Mouse (Mus musculus) gastrocnemius, adult 2 months (tissue): ENCODE data around the gene Olfr1417. TPM values are rescaled to one million over a fixed set of nuclear protein-coding genes. Genes with fewer than 3 reads are reported as not detected.
"Not testable (repeated sequence)": the region's sequence is repeated elsewhere in the genome, so short reads cannot be mapped to it uniquely, and the experiment has no call there.

Experiments
- DNase-seq: peaks from one replicate; pipeline ENCODE4 v3.0.0; 2022
- H3K27ac ChIP-seq: fragments of 200-600 bp; 2 replicates; pipeline ENCODE4 v1.8.1; 2022; ENCODE audit warnings: mild to moderate bottlenecking
- H3K4me3 ChIP-seq: fragments of 200-600 bp; 2 replicates; pipeline ENCODE4 v1.8.1; 2022; ENCODE audit warnings: mild to moderate bottlenecking, moderate library complexity
- CTCF ChIP-seq: fragments of 200-600 bp; IDR thresholded peaks from 2 replicates; pipeline ENCODE4 v1.8.1; 2022; ENCODE audit warnings: antibody characterized with exemption, mild to moderate bottlenecking, moderate library complexity
- intact Hi-C: fragments of 180-260 bp; cut with DNase I; formaldehyde crosslinking; loops from one replicate; pipeline ENCODE4 v1.15.1; 2025
- long read RNA-seq, 2 experiments: library from polyadenylated mRNA; stranded (forward); transcript quantifications; one replicate each; pipeline ENCODE4 v2.0.0; 2021
- total RNA-seq, 2 experiments: library from RNA; stranded (reverse); gene quantifications; 2 replicates each; pipeline ENCODE4 v1.2.3; 2021

Gene Olfr1417
- total RNA-seq, result not detected
- long read RNA-seq, experiment 1, result 0 reads
- long read RNA-seq, experiment 2, result 0 reads

DNA sequence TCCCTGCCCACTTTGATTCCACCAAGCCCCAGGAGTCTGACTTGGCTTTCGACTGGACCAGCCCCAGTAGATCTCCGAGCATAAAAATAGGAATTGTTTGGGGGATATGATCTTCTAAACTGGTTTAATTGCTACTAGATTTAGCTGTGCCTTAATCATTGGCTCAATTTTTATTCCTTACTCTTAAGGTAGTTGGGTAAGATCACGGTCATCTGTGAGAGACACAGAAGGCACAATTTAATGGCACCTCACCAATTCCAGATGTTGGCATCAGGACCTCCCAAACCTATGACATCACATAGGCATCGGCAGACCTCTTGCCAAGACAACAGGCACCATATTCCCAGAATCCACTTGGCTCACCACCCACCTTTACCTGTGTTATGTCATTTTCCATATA lies at the start of gene Olfr1417:
Gene Olfr1417, minus strand, starts transcription at position 101 of the 400 bp plus-strand sequence.
- no peak for TF ChIP-seq CTCF
- no peak for DNase-seq
- Histone ChIP-seq H3K27ac (no peak within 1 kb of the TSS), H3K4me3 (no peak within 1 kb of the TSS)
- intact Hi-C loops, result no loop called here

DNA sequence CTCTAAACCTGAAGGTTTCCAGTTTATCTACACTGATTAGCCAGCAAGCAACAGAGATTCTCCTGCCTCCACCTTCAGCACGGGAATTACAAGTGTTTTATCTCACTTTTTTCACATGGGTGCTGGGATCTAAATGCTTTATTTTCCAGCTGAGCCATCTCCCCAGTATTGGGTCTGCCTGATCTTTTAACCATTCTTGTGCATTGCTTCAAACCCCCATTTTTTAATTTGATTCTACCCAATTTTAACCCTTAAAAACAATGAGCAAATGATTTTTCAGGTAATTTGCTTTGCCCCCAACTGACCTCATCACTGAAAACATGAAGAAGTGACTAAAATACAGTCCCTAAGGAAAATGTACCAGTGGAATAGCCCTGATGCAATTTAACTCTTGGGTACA lies 47.2 kb upstream of the Olfr1417 start, which contains the start of gene Olfr1420:
Gene Olfr1420, plus strand, starts transcription at position 301 of the 400 bp plus-strand sequence.
- intact Hi-C loops, result no loop called here
- TF ChIP-seq CTCF, result no peak
- no peak within 1 kb of the TSS for H3K27ac ChIP-seq
- no peak within 1 kb of the TSS for H3K4me3 ChIP-seq
- no peak for DNase-seq

DNA sequence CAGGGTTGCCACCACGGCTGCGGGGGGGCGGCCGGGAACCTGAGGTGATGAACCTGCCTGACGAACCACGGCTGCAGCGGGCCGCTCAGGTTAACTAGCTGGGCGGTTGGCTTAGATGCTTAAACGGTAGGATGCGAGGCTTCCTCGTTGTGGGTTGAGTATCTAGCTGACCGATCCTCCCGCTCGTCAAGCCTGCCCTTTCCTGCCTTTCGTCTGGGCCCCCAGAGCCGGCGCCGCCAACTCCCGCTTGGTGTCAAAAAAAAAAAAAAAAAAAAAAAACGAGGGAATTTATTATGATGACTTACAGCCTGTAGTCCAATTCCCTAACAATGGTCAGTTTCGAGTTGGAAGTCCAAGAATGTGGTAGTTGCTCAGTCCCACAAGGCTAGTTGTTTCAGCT lies 39.4 kb upstream of the Olfr1417 start:
- DNase-seq, intact Hi-C loops, H3K27ac ChIP-seq, H3K4me3 ChIP-seq: not testable (repeated sequence)

DNA sequence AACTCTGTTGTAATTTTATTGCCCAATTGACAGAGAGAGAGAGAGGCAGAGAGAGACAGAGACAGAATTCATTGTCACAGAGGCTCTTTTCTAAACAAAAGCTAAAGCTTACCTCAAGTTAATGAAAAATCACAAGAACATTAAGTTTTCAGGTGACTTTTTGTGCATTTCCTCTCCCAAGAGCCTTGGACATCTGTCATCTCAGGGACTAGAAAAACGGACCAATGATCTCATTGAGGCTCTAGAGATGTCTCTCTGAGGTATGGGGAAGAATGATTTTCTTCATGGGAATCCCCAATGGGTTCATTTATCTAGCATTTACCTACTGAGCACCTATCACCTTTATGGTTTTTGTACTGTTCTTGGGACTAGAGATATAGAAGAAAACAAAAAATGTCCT lies 36.0 kb upstream of the Olfr1417 start, which contains the start of gene Olfr1419:
Gene Olfr1419, minus strand, starts transcription at position 101 of the 400 bp plus-strand sequence.
- no peak within 1 kb of the TSS for H3K27ac ChIP-seq
- intact Hi-C loops, result no loop called here
- no peak within 1 kb of the TSS for H3K4me3 ChIP-seq
- DNase-seq, result no peak
- no peak for TF ChIP-seq CTCF

DNA sequence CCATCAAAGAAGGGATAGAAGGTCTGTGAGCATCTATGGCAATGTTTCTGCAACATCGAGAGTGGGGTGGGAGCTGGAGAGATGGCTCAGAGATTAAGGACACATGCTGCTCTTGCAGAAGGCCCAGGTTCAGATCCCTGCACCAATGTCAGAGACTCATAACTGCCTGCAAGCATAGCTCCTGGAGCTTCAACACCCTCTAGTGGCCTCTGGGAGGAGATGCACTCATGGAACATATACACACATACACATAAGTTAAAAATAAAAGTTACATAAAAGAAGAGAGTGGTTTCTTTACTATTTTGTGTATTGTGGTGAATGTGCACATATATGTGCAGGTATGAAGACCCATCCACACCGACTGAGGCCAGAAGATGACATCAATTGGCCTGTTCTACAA lies 28.8 kb upstream of the Olfr1417 start:
- Histone ChIP-seq H3K4me3 (no peak overlapping the region), H3K27ac (no peak overlapping the region)
- no peak for DNase-seq
- no peak for TF ChIP-seq CTCF
- intact Hi-C loops, result no loop called here

DNA sequence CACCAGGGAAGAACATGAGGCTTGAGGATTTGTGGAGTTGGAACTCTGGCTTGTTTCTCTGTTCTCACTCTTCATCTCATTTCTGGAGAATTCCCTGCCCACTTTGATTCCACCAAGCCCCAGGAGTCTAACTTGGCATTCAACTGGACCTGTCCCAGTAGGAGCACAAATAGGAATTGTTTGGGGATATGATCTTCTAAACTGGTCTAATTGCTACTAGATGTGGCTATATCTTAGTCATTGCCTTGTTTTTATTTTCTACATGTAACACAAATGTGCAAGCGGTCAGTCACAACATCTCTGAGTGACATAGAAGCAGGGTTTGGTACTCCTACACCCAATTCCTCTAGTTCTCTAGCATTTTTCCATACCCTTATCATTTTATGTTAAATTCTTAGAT lies 21.9 kb upstream of the Olfr1417 start, which contains the start of gene Olfr1418:
Gene Olfr1418, minus strand, starts transcription at position 101 of the 400 bp plus-strand sequence.
- DNase-seq, result no peak
- no peak for TF ChIP-seq CTCF
- H3K4me3 ChIP-seq, result no peak within 1 kb of the TSS
- no peak within 1 kb of the TSS for H3K27ac ChIP-seq
- intact Hi-C loops, result no loop called here

DNA sequence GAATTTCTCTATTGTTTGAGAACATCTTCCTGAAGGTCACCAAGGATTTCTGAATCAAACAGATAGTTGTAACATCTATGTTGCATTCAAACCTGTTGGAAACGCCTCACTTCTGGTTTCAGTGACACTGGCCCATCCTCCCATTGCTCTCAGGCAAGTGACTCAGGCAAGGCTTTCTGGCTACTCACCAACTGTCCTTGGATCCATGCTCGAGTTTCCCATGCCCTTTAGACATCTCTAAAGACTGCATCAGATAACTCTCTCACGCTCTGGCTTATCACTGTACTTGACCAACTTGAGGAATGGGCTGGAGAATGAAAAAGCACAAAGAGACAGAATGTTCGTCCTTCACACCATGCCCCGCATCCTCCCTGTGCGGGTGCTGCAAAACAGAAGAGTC lies 17.5 kb upstream of the Olfr1417 start:
- no peak for TF ChIP-seq CTCF
- no peak for DNase-seq
- intact Hi-C loops, result no loop called here
- Histone ChIP-seq H3K4me3 (no peak overlapping the region), H3K27ac (no peak overlapping the region)

DNA sequence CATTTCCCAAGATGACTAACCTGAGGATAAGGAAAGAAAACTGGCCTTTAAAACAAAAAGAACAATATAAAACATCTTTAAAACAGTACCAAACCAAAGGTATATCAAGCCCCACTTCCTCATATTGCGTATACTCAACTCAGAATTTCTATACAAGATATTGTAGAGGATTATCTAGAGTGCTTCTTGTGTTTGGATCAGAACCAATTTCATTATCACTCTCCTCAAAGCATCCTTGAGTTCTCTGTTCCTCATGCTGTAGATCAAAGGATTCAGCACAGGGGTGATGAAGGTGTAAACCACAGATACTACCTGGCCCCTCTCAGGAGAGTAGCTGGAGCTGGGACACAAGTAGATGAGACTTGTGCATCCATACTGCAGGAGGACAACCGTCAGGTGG lies 15.8 kb upstream of the Olfr1417 start:
- no peak for DNase-seq
- Histone ChIP-seq H3K27ac (no peak overlapping the region), H3K4me3 (no peak overlapping the region)
- intact Hi-C loops, result no loop called here
- no peak for TF ChIP-seq CTCF

DNA sequence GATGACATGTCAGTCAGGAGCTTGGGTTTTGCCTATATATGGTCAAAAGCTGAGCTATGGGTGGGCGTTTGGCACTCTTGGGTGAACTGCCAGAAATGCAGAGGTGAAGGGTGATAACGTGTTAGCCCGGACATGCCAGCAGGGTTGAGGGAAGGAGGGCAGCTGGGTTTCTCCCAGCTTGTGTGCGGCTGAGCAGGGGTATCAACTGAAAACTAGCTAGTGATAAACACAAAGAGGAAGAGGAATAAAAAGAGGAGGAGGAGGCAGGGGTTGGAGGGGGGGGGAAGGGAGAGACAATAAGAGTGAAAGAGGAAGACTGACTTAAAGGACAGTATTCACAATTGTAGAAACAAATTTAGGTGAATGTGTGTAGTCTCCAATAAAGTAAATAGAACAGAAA lies 13.6 kb upstream of the Olfr1417 start:
- H3K4me3 ChIP-seq, result no peak overlapping the region
- no peak for DNase-seq
- no peak for TF ChIP-seq CTCF
- no peak overlapping the region for H3K27ac ChIP-seq
- intact Hi-C loops, result no loop called here

DNA sequence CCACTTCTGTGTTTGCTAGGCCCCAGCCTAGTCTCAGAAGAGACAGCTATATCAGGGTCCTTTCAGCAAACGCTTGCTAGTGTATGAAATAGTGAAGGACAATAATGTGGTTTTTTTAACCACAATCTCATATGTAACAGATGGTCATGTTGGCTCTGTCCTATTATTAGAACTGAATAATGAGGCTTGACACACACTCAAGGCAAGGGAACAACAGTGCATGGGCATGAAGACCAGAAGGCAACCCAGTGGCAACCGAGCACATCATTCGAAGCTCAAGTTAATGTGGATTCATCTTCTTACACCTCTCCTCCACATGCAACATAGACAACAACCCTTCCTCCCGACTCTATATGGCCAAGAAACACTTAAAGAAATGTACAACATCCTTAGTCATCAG lies 7.3 kb upstream of the Olfr1417 start:
- H3K4me3 ChIP-seq, result no peak overlapping the region
- intact Hi-C loops, result no loop called here
- H3K27ac ChIP-seq, result no peak overlapping the region
- DNase-seq, result no peak
- TF ChIP-seq CTCF, result no peak

DNA sequence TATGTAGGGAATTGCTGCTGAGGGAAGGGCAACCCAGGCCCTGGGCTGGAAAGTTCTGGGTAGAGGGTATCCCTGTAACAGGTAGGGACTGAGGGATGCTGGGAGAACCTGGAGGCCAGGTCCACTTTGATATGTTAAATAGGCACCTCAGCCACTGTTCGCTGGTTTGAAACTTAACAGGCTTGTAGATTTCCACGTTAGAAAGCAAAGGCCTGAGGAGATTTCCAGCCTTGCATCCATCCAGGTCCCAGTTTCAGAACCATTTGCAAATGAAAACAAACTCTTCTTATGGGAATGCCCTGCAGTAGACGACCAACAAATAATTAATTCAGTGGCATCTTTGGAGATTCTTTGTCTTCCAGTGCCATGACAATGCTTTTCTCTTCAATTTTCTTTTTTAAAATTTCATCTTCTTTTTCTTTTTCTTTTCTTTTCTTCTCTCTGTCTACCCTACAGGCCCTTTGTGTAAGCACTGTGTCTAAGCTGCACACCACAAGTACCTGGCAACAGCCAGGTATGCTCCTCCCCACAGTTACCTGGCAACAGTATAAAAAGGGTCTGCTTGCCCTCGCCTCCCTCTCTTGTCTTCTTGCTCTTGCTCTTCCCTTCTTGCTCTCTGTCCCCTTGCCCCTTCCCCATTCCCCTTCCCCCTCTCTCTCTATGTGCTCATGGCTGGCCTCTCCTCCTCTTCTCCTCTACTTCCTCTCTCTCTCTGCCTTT lies 15.5 kb downstream of the Olfr1417 start:
- TF ChIP-seq CTCF, result no peak
- DNase-seq, result no peak
- H3K27ac ChIP-seq, result no peak overlapping the region
- no peak overlapping the region for H3K4me3 ChIP-seq
- intact Hi-C loops, result no loop called here

DNA sequence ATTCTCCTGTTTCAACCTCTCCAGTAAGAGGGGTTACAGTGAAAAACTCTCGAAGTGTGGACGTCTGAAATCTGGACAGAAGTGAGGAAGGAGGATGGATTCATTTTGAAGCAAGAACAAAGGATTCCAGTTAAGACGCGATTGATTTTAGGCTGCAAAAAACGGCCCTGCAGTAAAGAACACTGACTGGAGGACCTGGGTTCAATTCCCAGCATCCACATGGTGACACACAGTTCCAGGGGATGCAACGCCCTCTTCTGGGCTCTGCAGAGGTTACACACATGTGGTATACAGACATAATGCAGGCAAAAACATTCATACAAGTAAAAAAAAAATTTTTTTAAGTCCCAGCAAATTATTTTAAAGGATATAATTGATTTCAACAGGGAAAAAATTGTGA lies 18.8 kb downstream of the Olfr1417 start:
- DNase-seq, result no peak
- Histone ChIP-seq H3K27ac (no peak overlapping the region), H3K4me3 (peak overlapping the region; percentile 92)
- no peak for TF ChIP-seq CTCF
- intact Hi-C loops, result loop anchor here (1.0 kb wide), 1 partner anchor 43 kb away; no protein-coding TSS in a partner anchor

DNA sequence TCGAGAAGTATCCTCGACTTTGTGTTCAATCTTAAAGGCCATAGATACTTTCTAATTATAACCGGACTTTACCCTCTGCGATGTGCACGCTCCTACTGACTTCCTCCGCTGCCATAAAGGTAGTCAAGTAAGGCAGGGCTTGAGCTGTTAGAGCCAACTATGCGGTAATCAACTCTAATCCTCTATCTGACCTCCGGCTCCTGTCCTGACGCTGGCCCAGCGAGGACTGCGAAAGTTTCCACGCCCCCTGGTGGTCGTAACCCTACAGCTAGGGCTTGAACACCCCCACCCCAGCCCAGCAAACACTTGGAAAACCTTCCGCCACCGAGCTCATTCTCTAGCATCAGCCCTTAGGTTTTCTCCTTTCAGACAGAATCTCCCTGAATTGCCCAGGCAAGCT lies 19.2 kb downstream of the Olfr1417 start:
- TF ChIP-seq CTCF, result peak; percentile 74
- H3K4me3 ChIP-seq, result peak overlapping the region; percentile 92
- DNase-seq, result peak; percentile 81
- H3K27ac ChIP-seq, result peak overlapping the region; percentile 83; the same call in 1 of the 2 replicates
- intact Hi-C loops, result loop anchor here (1.0 to 2.0 kb wide), 2 partner anchors 42 to 193 kb away; no protein-coding TSS in a partner anchor

DNA sequence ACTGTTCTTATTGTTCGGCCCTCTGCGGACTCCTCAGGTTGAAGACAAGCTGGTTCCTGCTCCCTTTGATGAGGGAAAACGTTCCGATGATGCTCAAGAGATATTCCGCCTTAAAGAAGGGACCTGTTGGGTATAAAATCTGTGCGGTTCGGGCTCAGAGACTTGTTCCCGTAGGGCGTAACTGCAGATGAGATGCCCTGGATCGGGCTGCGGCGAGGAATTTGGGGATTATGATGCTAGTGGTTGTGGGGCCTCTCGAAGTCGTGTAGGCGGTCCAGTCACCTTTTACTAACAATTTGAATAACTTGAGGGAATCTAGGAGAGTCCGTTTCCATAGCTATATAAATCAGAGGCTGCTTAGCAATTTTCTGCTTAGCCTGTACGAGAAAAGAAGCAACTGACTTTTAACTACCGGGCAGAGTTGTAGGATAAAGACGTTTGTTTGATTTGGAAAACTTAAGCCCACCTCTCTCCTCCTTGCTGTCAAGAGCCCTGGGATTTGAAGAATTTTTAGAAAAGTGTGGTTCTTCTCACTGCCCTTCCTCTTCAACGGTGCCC lies 19.8 kb downstream of the Olfr1417 start, which contains the start of gene Stx3:
Gene Stx3, minus strand, starts transcription at position 261 of the 558 bp plus-strand sequence.
- intact Hi-C loops, result loop anchor here (2.0 kb wide), 1 partner anchor 194 kb away; no protein-coding TSS in a partner anchor
- no peak for TF ChIP-seq CTCF
- Histone ChIP-seq H3K27ac (peak within 1 kb of the TSS; percentile 83), H3K4me3 (peak within 1 kb of the TSS; percentile 92)
- no peak for DNase-seq
